Mouse (Mus musculus) liver, embryonic 13.5 days (tissue): Measurements from ENCODE around the gene Lpp. TPM values are rescaled to one million over a fixed set of nuclear protein-coding genes. Genes with fewer than 3 reads are reported as not detected.

Experiments used
- ATAC-seq: fragments of 200-750 bp; cut with Nextera tagmentation; 2 replicates; pipeline ENCODE4 v1.8.0; 2017; ENCODE audit warnings: low read depth, mild to moderate bottlenecking, moderate number of reproducible peaks, moderate library complexity
- DNase-seq: peaks from one replicate; pipeline ENCODE4 v3.0.0; 2022
- H3K27ac ChIP-seq: fragments of 300-500 bp; sonication (generic); 2 replicates; pipeline ENCODE4 v1.5.1; 2015; ENCODE audit warnings: moderate library complexity, mild to moderate bottlenecking, inconsistent platforms
- H3K27me3 ChIP-seq: fragments of 300-500 bp; sonication (generic); 2 replicates; pipeline ENCODE4 v1.6.1; 2015; ENCODE audit warnings: mild to moderate bottlenecking, inconsistent platforms
- H3K36me3 ChIP-seq: fragments of 300-500 bp; sonication (generic); 2 replicates; pipeline ENCODE4 v1.6.1; 2015; ENCODE audit warnings: mild to moderate bottlenecking, inconsistent platforms
- H3K4me1 ChIP-seq: fragments of 300-500 bp; sonication (generic); replicated peaks from 2 replicates; pipeline ENCODE4 v1.6.1; 2015; ENCODE audit warnings: inconsistent platforms
- H3K4me2 ChIP-seq: fragments of 300-500 bp; sonication (generic); 2 replicates; pipeline ENCODE4 v1.6.1; 2015; ENCODE audit warnings: inconsistent platforms, mild to moderate bottlenecking, moderate library complexity
- H3K4me3 ChIP-seq: fragments of 300-500 bp; sonication (generic); replicated peaks from 2 replicates; pipeline ENCODE4 v1.5.1; 2015; ENCODE audit warnings: mild to moderate bottlenecking, inconsistent platforms
- H3K9ac ChIP-seq: fragments of 300-500 bp; sonication (generic); 2 replicates; pipeline ENCODE4 v1.6.1; 2015; ENCODE audit warnings: mild to moderate bottlenecking, inconsistent platforms
- H3K9me3 ChIP-seq: fragments of 300-500 bp; sonication (generic); replicated peaks from 2 replicates; pipeline ENCODE4 v1.6.1; 2016; ENCODE audit warnings: inconsistent platforms
- WGBS: fragments of 180-500 bp; shearing (Covaris S2); methylation state at CpG from one replicate; pipeline ENCODE4 v1.1.7; 2015; ENCODE audit not compliant: insufficient replicate concordance; 5-methylcytosine and 5-hydroxymethylcytosine counted together
- polyA plus RNA-seq: library from polyadenylated mRNA; unstranded; fragments of >200 nt; fragmentation: Nextera tagmentation; extraction: Ambion mirVana; gene quantifications from 2 replicates; pipeline ENCODE4 v1.2.1, GENCODE M21; 2015

Lpp gene
- polyA plus RNA-seq, 1 experiment from 2014 or later = 6.1 TPM

DNA sequence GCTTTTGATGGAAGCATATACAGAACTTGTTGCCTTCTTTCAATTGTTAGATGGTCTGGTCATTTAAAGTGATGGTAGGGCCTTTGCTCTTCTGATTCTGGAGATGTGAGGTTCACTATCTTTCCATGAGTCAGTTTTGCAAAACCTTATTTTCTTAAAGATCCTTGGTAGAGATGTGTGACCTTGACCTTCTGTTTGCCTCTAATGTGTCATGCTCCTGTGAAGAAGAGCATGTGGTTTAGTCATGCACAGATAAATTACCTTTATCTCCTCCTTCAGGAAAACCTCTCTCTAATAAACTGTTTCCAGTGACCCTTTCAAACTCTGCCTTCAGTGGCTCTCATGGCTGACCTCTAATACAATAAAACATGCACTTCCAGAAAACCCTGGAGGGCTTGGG, 356.5 kb downstream of the Lpp start:
- no peaks in the 10 kb centered on the region for H3K4me1 ChIP-seq
- no peaks in the 10 kb centered on the region for H3K9me3 ChIP-seq
- ATAC-seq (no peak), DNase-seq (no peak)
- H3K4me2 ChIP-seq = no peak overlapping the region
- H3K27me3 ChIP-seq = no peaks in the 10 kb centered on the region
- no peak overlapping the region for H3K9ac ChIP-seq
- H3K27ac ChIP-seq = no peak overlapping the region
- H3K4me3 ChIP-seq = no peak overlapping the region
- H3K36me3 ChIP-seq = no peaks in the 10 kb centered on the region

DNA sequence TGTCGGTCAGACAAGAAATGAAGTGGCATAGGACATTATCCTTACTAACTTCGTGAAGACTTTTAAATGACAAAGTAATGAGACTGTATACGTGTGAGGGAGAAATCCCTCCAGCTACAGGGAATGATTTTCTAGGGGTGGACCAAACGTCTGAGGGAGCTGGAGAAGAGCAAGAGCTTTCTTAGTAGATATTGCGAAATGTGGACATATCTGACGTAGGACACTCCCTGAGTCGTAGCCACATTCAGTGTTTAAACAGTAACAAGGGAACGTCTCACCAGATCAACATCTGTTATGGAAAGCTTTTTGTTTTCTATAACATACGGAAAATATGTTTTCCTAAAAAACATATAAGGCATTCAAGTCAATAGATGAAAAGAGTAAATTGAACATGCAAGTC, 362.8 kb downstream of the Lpp start:
- Histone ChIP-seq H3K27me3 (no peaks in the 10 kb centered on the region), H3K4me3 (no peak overlapping the region), H3K9me3 (no peaks in the 10 kb centered on the region), H3K9ac (no peak overlapping the region), H3K27ac (no peak overlapping the region), H3K4me2 (no peak overlapping the region), H3K4me1 (no peaks in the 10 kb centered on the region), H3K36me3 (no peaks in the 10 kb centered on the region)
- 59% methylated on average over 9 of the region's 9 CpGs for WGBS
- no peak for DNase-seq
- ATAC-seq = no peak

DNA sequence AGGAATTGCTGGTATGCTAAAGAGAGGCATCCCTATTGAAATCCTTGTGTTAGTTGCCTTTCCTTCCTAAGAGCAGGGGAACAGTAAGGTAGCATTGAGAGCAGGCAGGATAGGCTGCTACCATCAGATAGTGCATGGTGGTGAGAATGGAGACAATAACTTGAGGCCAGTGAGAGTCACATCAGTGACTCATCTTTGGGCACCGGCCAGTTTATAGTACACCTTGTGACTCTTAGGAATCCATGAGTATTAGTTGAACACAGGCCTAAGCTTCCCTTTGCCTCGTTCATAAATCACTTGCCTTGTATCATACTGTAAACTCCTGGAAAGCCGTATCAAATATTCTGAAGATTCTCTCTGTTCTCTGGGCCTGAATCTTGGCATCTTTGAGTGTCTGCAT, 372.7 kb downstream of the Lpp start:
- no peak for DNase-seq
- WGBS = 63% methylated on average over 3 of the region's 3 CpGs
- H3K36me3 ChIP-seq = 0 out of 2 replicates have a peak, but pooled peaks cover 3% of the 10 kb centered on the region

DNA sequence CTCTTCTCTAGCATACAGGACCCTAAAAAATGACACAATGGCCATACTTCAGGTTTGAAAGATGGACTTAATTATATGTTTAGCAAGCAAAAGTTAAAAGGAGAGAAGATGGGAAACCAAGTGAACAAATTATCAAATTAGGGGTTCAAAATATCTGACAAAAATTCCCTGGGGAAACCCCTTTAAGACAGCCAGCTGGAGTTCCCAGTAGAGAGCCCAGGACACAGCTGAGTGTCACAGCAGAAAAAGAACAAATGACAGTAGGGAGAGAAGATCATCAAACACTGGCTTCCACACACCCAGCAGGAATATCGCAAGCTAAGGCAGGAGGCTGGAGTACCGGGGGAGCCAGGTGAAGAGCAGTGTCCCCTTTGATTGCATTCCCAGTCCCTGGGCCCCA, 373.3 kb downstream of the Lpp start:
- DNase-seq (no peak), ATAC-seq (no peak)
- Histone ChIP-seq H3K27ac (no peak overlapping the region), H3K4me1 (no peaks in the 10 kb centered on the region), H3K9me3 (no peaks in the 10 kb centered on the region), H3K4me2 (no peak overlapping the region), H3K9ac (no peak overlapping the region), H3K36me3 (0 out of 2 replicates have a peak, but pooled peaks cover 2% of the 10 kb centered on the region), H3K27me3 (no peaks in the 10 kb centered on the region), H3K4me3 (no peak overlapping the region)
- 91% methylated on average over 2 of the region's 2 CpGs for WGBS

More for the DNA sequence above, 372.7 kb downstream of the Lpp start:
- Histone ChIP-seq H3K27me3 (no peaks in the 10 kb centered on the region), H3K9ac (no peak overlapping the region), H3K9me3 (no peaks in the 10 kb centered on the region), H3K4me2 (no peak overlapping the region), H3K4me3 (no peak overlapping the region), H3K27ac (no peak overlapping the region), H3K4me1 (no peaks in the 10 kb centered on the region)
- no peak for ATAC-seq

DNA sequence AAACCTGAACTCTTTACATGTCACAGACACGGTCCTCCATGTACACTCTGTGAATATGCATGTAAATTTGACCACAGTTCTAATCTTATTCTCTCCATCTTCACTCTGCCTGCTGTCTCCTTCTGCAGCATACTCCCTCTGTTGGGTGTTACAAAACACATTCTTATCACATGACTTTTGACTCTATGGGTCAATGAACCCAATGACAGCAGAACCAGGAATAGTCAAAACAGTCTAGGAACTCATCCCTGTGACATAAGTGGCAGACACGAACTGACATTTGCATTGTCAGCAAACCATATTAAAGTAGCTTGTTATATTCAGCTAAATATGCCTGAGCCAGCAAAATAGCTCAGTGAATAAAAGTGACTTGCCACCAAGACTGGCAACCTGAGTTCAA, 383.7 kb downstream of the Lpp start:
- no peak for ATAC-seq
- H3K9me3 ChIP-seq = no peaks in the 10 kb centered on the region
- no peak for DNase-seq
- H3K36me3 ChIP-seq = no peaks in the 10 kb centered on the region
- no peaks in the 10 kb centered on the region for H3K4me1 ChIP-seq
- H3K27ac ChIP-seq = no peak overlapping the region
- H3K27me3 ChIP-seq = no peaks in the 10 kb centered on the region
- 64% methylated on average over 2 of the region's 2 CpGs for WGBS
- no peak overlapping the region for H3K4me3 ChIP-seq
- no peak overlapping the region for H3K4me2 ChIP-seq
- no peak overlapping the region for H3K9ac ChIP-seq

DNA sequence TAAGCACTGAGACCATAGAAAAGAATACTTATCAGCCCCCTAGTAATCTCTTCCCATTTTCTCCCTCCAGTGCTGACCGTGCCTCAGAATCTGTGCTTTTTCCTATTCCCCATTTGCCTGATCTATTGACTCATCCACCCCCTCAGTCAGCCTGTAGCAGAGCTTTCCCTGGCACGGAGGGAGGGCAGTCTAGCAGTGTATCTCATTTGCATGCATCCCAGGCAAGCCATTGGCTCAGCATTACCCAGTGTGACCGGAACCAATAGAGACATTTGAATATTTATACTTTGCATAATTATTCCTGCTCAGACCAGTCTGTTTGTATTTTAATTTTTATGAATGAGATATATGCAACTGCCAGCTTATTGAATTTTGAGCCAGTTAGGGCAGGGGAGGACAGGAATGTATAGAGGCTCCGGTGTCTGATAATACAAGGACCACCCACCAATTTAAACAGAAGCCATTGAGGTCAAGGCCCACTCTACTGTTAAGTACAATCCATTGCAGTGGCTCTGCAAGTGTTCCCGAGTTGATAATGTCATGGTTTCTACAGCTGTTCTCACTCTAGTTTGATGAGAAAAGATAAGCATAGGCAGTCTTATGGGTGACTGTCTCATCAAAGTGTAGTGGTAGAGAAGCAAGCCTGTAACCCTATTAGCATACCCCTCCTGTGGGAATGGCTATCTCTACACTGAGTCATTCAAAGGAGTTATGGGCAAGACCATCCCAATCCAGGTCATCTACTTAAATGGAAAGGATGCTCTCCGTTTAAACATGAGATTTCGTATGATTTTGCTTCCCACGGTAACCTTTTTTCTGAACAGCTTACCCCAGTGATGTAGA, 385.3 kb downstream of the Lpp start:
- no peak for ATAC-seq
- Histone ChIP-seq H3K9me3 (no peaks in the 10 kb centered on the region), H3K27me3 (no peaks in the 10 kb centered on the region), H3K27ac (no peak overlapping the region), H3K4me3 (no peak overlapping the region), H3K36me3 (no peaks in the 10 kb centered on the region), H3K9ac (no peak overlapping the region), H3K4me2 (no peak overlapping the region), H3K4me1 (no peaks in the 10 kb centered on the region)
- 65% methylated on average over 8 of the region's 8 CpGs for WGBS
- no peak for DNase-seq

DNA sequence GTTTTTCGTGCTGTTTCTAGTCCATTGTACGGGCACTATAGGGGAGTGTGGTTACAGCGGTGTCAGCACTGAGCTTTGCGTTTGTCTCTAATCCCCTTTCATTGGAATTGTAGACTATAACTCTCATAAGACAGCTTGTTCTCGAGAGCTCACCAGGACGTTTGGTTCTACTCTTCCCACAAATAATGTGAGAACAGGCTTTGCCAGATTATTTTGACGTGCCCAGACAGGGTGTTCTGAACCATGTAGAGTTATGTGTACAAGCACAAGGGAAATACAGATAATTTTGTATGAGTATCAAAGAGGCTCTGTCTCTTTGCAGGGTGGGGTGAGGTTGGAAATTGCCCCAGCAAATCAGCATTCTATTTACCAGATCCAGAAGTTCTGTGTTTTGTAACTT, 387.2 kb downstream of the Lpp start:
- no peak for ATAC-seq
- Histone ChIP-seq H3K4me3 (no peak overlapping the region), H3K27ac (no peak overlapping the region), H3K36me3 (no peaks in the 10 kb centered on the region), H3K9ac (no peak overlapping the region), H3K4me2 (no peak overlapping the region), H3K27me3 (no peaks in the 10 kb centered on the region), H3K4me1 (no peaks in the 10 kb centered on the region), H3K9me3 (no peaks in the 10 kb centered on the region)
- 66% methylated on average over 7 of the region's 7 CpGs for WGBS
- no peak for DNase-seq

DNA sequence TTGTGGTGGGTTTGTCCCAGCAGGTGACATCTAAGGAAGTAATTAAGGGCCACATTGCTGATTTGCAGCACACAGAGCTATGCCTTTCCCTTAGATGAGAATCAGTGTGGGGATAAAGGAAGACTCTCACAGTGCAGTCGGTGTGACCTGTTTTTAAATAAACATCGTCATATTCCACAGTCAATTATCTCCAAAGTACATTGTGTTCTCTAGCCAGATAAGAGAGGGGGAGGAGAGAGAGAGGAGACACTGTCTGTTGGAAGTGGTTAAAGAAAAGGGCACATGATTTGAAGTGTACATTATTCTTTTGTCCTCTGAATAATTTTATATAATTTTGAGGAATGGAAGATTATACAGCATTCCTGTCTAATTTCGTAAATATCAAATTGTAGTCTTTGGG, 388.6 kb downstream of the Lpp start:
- H3K4me2 ChIP-seq = no peak overlapping the region
- 43% methylated on average over 3 of the region's 3 CpGs for WGBS
- H3K4me3 ChIP-seq = no peak overlapping the region
- H3K4me1 ChIP-seq = no peaks in the 10 kb centered on the region
- H3K36me3 ChIP-seq = no peaks in the 10 kb centered on the region
- DNase-seq = no peak
- no peak for ATAC-seq
- H3K9me3 ChIP-seq = no peaks in the 10 kb centered on the region
- H3K27me3 ChIP-seq = no peaks in the 10 kb centered on the region
- H3K27ac ChIP-seq = no peak overlapping the region
- no peak overlapping the region for H3K9ac ChIP-seq

DNA sequence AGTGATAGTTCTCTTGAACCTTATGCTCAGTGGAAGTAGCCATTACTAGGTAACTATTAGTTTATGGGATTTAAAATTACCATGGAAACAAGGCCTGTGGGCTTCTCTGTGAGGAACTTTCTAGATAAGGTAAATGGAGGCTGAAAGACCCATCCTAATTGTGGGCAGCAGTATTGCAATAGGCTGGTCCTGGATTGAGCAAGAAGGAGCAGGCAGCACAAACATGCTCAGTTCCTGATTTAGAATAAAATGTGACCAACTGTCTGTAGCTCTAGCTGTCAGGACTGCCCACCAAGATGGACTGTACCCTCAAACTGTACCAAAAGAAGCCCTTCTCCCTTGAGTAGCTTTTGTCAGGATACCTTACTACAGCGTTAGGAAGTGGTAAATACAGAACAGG, 392.3 kb downstream of the Lpp start:
- WGBS = 27% methylated on average over 1 of the region's 1 CpGs
- no peak for DNase-seq
- H3K36me3 ChIP-seq = no peaks in the 10 kb centered on the region
- no peak overlapping the region for H3K27ac ChIP-seq
- H3K4me1 ChIP-seq = no peaks in the 10 kb centered on the region
- no peaks in the 10 kb centered on the region for H3K27me3 ChIP-seq
- no peak overlapping the region for H3K9ac ChIP-seq
- no peak for ATAC-seq
- H3K4me3 ChIP-seq = no peak overlapping the region
- no peaks in the 10 kb centered on the region for H3K9me3 ChIP-seq
- H3K4me2 ChIP-seq = no peak overlapping the region

DNA sequence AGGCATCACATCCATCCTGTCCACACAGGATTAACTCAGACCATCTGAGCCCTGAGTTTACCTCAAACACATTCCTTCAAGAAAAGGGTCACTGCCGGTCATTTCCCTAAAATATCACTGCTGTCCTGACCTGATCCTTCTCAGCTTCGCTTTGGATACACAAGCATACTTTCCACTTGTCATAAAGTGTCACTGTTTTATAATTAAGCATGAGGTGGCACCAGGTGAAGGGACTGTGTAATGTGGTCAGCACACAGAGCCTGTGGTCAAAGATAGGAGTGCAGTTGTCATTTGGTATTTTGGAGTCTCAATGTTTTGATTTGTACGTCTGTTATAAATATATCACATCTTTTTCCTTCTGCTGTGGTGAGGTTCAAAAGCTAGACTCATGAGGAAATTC, 395.7 kb downstream of the Lpp start:
- WGBS = 54% methylated on average over 3 of the region's 3 CpGs
- no peak overlapping the region for H3K4me3 ChIP-seq
- no peaks in the 10 kb centered on the region for H3K9me3 ChIP-seq
- no peak overlapping the region for H3K4me2 ChIP-seq
- no peak overlapping the region for H3K9ac ChIP-seq
- H3K4me1 ChIP-seq = no peaks in the 10 kb centered on the region
- DNase-seq (no peak), ATAC-seq (no peak)
- H3K27me3 ChIP-seq = no peaks in the 10 kb centered on the region
- H3K27ac ChIP-seq = no peak overlapping the region
- no peaks in the 10 kb centered on the region for H3K36me3 ChIP-seq

DNA sequence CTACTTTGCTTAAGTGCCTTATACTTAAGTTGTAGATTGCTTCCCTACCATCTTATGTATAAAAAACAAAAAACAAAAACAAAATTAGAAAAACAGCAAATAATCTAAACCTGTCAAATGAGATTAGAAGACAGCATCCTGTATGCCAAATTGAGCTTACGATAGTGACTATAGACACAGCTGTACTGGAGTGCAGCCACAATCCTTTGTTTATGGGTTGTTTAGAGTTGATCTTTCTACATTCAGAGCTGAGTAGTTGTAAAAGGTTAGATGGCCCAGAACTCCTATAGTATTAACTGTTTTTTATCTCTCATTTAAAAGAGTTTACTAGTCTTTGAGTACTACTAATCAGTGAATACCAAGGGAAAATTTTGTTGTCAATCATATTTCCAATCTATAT, 398.1 kb downstream of the Lpp start:
- H3K4me1 ChIP-seq = no peaks in the 10 kb centered on the region
- H3K9me3 ChIP-seq = no peaks in the 10 kb centered on the region
- no peak overlapping the region for H3K4me3 ChIP-seq
- no peaks in the 10 kb centered on the region for H3K36me3 ChIP-seq
- H3K27me3 ChIP-seq = no peaks in the 10 kb centered on the region
- DNase-seq = no peak
- no peak for ATAC-seq
- H3K9ac ChIP-seq = no peak overlapping the region
- no peak overlapping the region for H3K27ac ChIP-seq
- no peak overlapping the region for H3K4me2 ChIP-seq
- 82% methylated on average over 1 of the region's 1 CpGs for WGBS

DNA sequence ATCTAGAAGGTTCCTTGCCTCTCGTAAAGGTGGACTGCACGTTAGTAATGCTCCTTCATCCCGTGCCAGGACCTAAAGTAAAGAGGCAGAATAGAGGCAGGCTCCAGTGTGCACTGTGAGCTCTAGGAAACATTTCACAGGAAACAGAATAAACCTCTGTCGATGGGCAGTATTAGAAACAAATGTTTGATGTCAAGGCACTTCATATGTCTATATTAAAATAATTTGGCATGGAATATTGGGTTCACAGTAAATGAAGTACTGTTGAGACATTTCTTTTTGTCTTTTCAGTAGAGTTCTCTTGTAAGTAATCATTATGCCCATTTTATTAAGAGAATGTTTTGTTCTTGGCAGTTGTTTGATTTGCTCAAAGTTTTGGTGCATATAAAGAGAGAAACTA, 398.7 kb downstream of the Lpp start:
- DNase-seq = no peak
- ATAC-seq = no peak
- H3K4me3 ChIP-seq = no peak overlapping the region
- H3K27ac ChIP-seq = no peak overlapping the region
- no peaks in the 10 kb centered on the region for H3K36me3 ChIP-seq
- H3K27me3 ChIP-seq = no peaks in the 10 kb centered on the region
- H3K4me2 ChIP-seq = no peak overlapping the region
- H3K4me1 ChIP-seq = no peaks in the 10 kb centered on the region
- no peak overlapping the region for H3K9ac ChIP-seq
- no peaks in the 10 kb centered on the region for H3K9me3 ChIP-seq
- 63% methylated on average over 4 of the region's 4 CpGs for WGBS
